ENCODE assay signal across 43 mouse cellular contexts in the genomic region with DNA sequence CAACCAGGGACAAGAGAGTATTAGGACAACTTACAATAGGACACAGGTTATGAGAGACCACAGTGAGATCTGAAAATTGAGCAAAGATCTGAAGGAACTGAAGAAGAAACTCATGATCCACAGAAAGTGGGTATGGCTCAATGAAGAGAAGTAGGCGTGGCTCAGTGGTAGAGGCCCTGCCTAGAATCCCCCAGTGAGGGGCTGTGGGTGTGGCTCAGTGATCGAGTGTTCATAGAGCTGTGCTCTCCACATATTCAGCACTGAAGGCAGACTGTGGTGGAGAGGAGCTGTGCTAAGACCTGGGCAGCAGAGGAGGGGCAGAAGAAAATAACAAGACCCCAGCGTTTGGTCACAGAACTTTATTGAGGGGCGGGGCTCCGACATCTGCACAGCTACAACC. TPM values are rescaled to one million over a fixed set of nuclear protein-coding genes. Genes with fewer than 3 reads are reported as not detected.
"Had no signal": no experiment of that assay in that cellular context is flagged by ENCODE, and none has a peak within 500 bp of the region (broad histone marks: within the 10 kb centered on the region; RNA-seq: fewer than 3 reads in every experiment).

No protein-coding gene starts in this region.

- H3K27me3 ChIP-seq: heart, embryonic 12.5 days; hindbrain, embryonic 12.5 days; intestine, embryonic 15.5 days; limb, embryonic 12.5 days had no signal

- H3K27ac ChIP-seq: gastrocnemius, adult 2 months; heart, embryonic 10.5 days; hindbrain, embryonic 10.5 days; hindbrain, embryonic 12.5 days; hindbrain, embryonic 14.5 days; intestine, embryonic 15.5 days; kidney, postnatal 0 days; limb, embryonic 10.5 days; limb, embryonic 12.5 days; liver, embryonic 13.5 days had no signal

- H3K9me3 ChIP-seq: heart, embryonic 10.5 days; hindbrain, embryonic 12.5 days; intestine, embryonic 15.5 days; limb, embryonic 10.5 days; liver, embryonic 13.5 days had no signal

- DNase-seq: gastrocnemius, adult 2 months; gastrocnemius, postnatal 10 days; gastrocnemius, postnatal 25 days; heart, adult 18-20 months; heart, postnatal 10 days; heart, postnatal 4 days; kidney, adult 18-20 months; kidney, adult 8-10 months; kidney, postnatal 14 days; kidney, postnatal 36 days; layer of hippocampus, adult 9-11 months; layer of hippocampus, postnatal 36 days; liver; liver, embryonic 13.5 days had no signal

- H3K4me3 ChIP-seq: gastrocnemius, adult 2 months; heart, embryonic 10.5 days; heart, embryonic 12.5 days; hindbrain, embryonic 10.5 days; hindbrain, embryonic 12.5 days; intestine, embryonic 15.5 days; limb, embryonic 10.5 days; limb, embryonic 12.5 days; liver, embryonic 13.5 days had no signal

- ATAC-seq: hindbrain, embryonic 16.5 days; inflammation-experienced regulatory T-cells, adult 6 months; intestine, embryonic 15.5 days; intestine, postnatal 0 days had no signal

- H3K4me1 ChIP-seq: hindbrain, embryonic 10.5 days; hindbrain, embryonic 12.5 days; intestine, embryonic 15.5 days; limb, embryonic 12.5 days; liver, embryonic 13.5 days had no signal

- H3K4me2 ChIP-seq: heart, embryonic 12.5 days; hindbrain, embryonic 12.5 days; hindbrain, embryonic 14.5 days; intestine, embryonic 15.5 days; limb, embryonic 12.5 days; liver, embryonic 11.5 days; liver, embryonic 13.5 days had no signal

- H3K9ac ChIP-seq: heart, embryonic 12.5 days; hindbrain, embryonic 12.5 days; hindbrain, embryonic 14.5 days; intestine, embryonic 15.5 days; limb, embryonic 12.5 days; liver, embryonic 13.5 days had no signal

RNA-seq across cellular contexts. Expression of gene Ehd2, which starts 29.9 kb away (rescaled TPM):
- total RNA-seq: granulocyte monocyte progenitor cell, adult 5-6 weeks had no signal

RNA-seq across cellular contexts. Expression of gene Crxos, which starts 55.1 kb away (rescaled TPM):
- total RNA-seq: gastrocnemius, adult 2 months; gastrocnemius, postnatal 10 days; gastrocnemius, postnatal 25 days; gastrocnemius, postnatal 4 days; granulocyte monocyte progenitor cell, adult 5-6 weeks; heart, adult 18-20 months; heart, adult 8-10 months; heart, postnatal 10 days; heart, postnatal 25 days; heart, postnatal 4 days; layer of hippocampus, adult 18-20 months; left cerebral cortex, postnatal 14 days had no signal
- polyA plus RNA-seq: heart, embryonic 10.5 days; heart, embryonic 12.5 days; heart, embryonic 14.5 days; heart, embryonic 16.5 days; hindbrain, embryonic 10.5 days; hindbrain, embryonic 12.5 days; hindbrain, embryonic 16.5 days; inflammation-experienced regulatory T-cells, adult 6 months; intestine, embryonic 15.5 days; intestine, postnatal 0 days; kidney, embryonic 14.5 days; kidney, postnatal 0 days; large intestine, adult 2 months; limb, embryonic 10.5 days; limb, embryonic 12.5 days; limb, embryonic 14.5 days; liver, embryonic 11.5 days; liver, embryonic 13.5 days had no signal

RNA-seq across cellular contexts. Expression of gene Crx, which starts 57.7 kb away (rescaled TPM):
- total RNA-seq: gastrocnemius, adult 2 months; gastrocnemius, postnatal 10 days; gastrocnemius, postnatal 25 days; gastrocnemius, postnatal 4 days; granulocyte monocyte progenitor cell, adult 5-6 weeks; heart, adult 18-20 months; heart, adult 8-10 months; heart, postnatal 10 days; heart, postnatal 25 days; heart, postnatal 4 days; layer of hippocampus, adult 18-20 months; layer of hippocampus, adult 8-10 months; layer of hippocampus, postnatal 14 days; layer of hippocampus, postnatal 36 days; left cerebral cortex, adult 18-20 months; left cerebral cortex, adult 8-10 months; left cerebral cortex, postnatal 14 days; left cerebral cortex, postnatal 36 days had no signal
- polyA plus RNA-seq: heart, embryonic 10.5 days; heart, embryonic 12.5 days; heart, embryonic 14.5 days; heart, embryonic 16.5 days; hindbrain, embryonic 10.5 days; hindbrain, embryonic 12.5 days; hindbrain, embryonic 14.5 days; hindbrain, embryonic 16.5 days; inflammation-experienced regulatory T-cells, adult 6 months; intestine, embryonic 15.5 days; intestine, postnatal 0 days; kidney, embryonic 14.5 days; kidney, postnatal 0 days; large intestine, adult 2 months; limb, embryonic 10.5 days; limb, embryonic 12.5 days; limb, embryonic 14.5 days; liver, embryonic 11.5 days; liver, embryonic 13.5 days had no signal
